ENCODE assay signal across 18 mouse cellular contexts in the genomic region with DNA sequence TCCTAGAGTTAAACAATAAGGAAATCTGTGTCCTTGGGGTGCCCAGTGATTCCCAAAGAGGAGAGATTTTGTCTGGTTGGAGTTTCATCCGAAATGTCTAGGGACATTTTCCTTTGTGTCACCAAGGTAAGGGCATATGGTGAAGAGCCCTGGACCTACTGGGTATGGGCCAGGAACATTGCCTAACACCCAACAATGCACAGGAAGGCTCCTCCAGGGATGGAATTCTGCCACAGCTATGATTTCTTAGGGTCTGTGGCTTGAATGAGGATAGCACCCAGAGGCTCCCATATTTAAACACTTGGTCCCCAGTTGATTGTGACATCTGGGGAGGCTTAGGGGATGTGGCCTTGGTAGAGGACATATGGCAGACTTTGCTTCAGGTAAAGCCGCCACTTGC. TPM values are rescaled to one million over a fixed set of nuclear protein-coding genes. Genes with fewer than 3 reads are reported as not detected.
DNase-seq lines count a peak whose midpoint lies in the region; ATAC-seq and TF ChIP-seq lines count a peak whose summit lies in the region.
"Had no signal": no experiment of that assay in that cellular context is flagged by ENCODE, and none has a peak within 500 bp of the region (broad histone marks: within the 10 kb centered on the region; RNA-seq: fewer than 3 reads in every experiment).

No protein-coding gene starts in this region.

- no peak for TF ChIP-seq CTCF in cerebellum, adult 2 months (IDR thresholded peaks at IDR 0.05; ENCODE audit: borderline replicate concordance, insufficient read depth, low read depth, low read length)
- no peak for TF ChIP-seq CTCF in heart, adult 2 months (IDR thresholded peaks at IDR 0.05)
- no peak for TF ChIP-seq CTCF in intestine, postnatal 0 days (IDR thresholded peaks at IDR 0.05; ENCODE audit: low read depth)

- H3K4me1 ChIP-seq in cerebellum, adult 2 months (ENCODE audit: control insufficient read depth, insufficient read depth, low read length), result peaks cover 39% of the 10 kb centered on the region
- H3K4me1 ChIP-seq in heart, embryonic 10.5 days, result peaks cover 50% of the 10 kb centered on the region
- H3K4me1 ChIP-seq in heart, adult 2 months (ENCODE audit: control insufficient read depth, insufficient read depth, low read length), result peaks cover 34% of the 10 kb centered on the region
- H3K4me1 ChIP-seq in heart, embryonic 14.5 days (ENCODE audit: control insufficient read depth in 2 of 2, insufficient read depth in 2 of 2, low read length in 2 of 2), result peaks cover 23 to 67% of the 10 kb centered on the region in 2 experiments
- peaks cover 5% of the 10 kb centered on the region; the same call in 1 of the 2 replicates for H3K4me1 ChIP-seq in intestine, postnatal 0 days (replicated peaks; ENCODE audit: control insufficient read depth, insufficient read depth, low read length)
- H3K4me1 ChIP-seq in intestine, embryonic 15.5 days (replicated peaks), result peaks cover 41% of the 10 kb centered on the region

- no peak overlapping the region for H3K4me3 ChIP-seq in cerebellum, adult 2 months (replicated peaks; ENCODE audit: insufficient read depth, low read depth, low read length)
- H3K4me3 ChIP-seq in heart, embryonic 10.5 days, result peak overlapping the region; percentile 31
- no peak overlapping the region for H3K4me3 ChIP-seq in heart, adult 2 months
- peak overlapping the region; percentile 7 to 56; a peak in 2 of 4 replicates for H3K4me3 ChIP-seq in heart, embryonic 14.5 days (ENCODE audit: control insufficient read depth in 1 of 2, insufficient read depth in 1 of 2, low read depth in 1 of 2, low read length in 2 of 2)
- no peak overlapping the region for H3K4me3 ChIP-seq in intestine, postnatal 0 days (ENCODE audit: low read depth, low read length)
- H3K4me3 ChIP-seq in intestine, embryonic 15.5 days (replicated peaks), result no peak overlapping the region
- H3K4me3 ChIP-seq: embryonic facial prominence, embryonic 12.5 days; forebrain, embryonic 15.5 days; hindbrain, embryonic 13.5 days; kidney, embryonic 15.5 days had no signal

- DNase-seq in cerebellum, adult 2 months, result peak in 1 of 2 experiments; percentile 65
- no peak for DNase-seq in cerebellum, adult 8-10 months
- DNase-seq in heart, embryonic 10.5 days (ENCODE audit: low spot score), result peak; percentile 71
- DNase-seq in heart, adult 2 months, result no peak
- DNase-seq in heart, postnatal 36 days, result no peak
- DNase-seq: adrenal gland, postnatal 10 days; cerebellum, postnatal 14 days; gastrocnemius, postnatal 36 days; kidney, adult 2 months; kidney, postnatal 14 days had no signal

- H3K9ac ChIP-seq in heart, adult 2 months (ENCODE audit: low read depth, low read length), result no peak overlapping the region
- H3K9ac ChIP-seq in heart, embryonic 14.5 days (ENCODE audit: low read length), result peak overlapping the region; percentile 84
- H3K9ac ChIP-seq in intestine, postnatal 0 days (ENCODE audit: low read depth, low read length), result no peak overlapping the region
- no peak overlapping the region for H3K9ac ChIP-seq in intestine, embryonic 15.5 days
- H3K9ac ChIP-seq: embryonic facial prominence, embryonic 12.5 days; forebrain, embryonic 15.5 days; hindbrain, embryonic 13.5 days; kidney, embryonic 15.5 days had no signal

- no peak for TF ChIP-seq POLR2A in cerebellum, adult 2 months (IDR thresholded peaks at IDR 0.05; ENCODE audit: borderline replicate concordance, insufficient read depth, low read length)
- TF ChIP-seq POLR2A in heart, adult 2 months (IDR thresholded peaks at IDR 0.05; ENCODE audit: insufficient read depth, low read depth, low read length), result no peak

- intact Hi-C loops in heart, adult 2 months (cut with DNase I), result no loop called here
- intact Hi-C loops in heart, postnatal 36 days (cut with DNase I), result no loop called here

- H3K4me2 ChIP-seq in heart, embryonic 14.5 days (ENCODE audit: low read length), result peak overlapping the region; percentile 67
- no peak overlapping the region for H3K4me2 ChIP-seq in intestine, postnatal 0 days (replicated peaks; ENCODE audit: low read depth)
- no peak overlapping the region for H3K4me2 ChIP-seq in intestine, embryonic 15.5 days (replicated peaks)
- H3K4me2 ChIP-seq: embryonic facial prominence, embryonic 12.5 days; forebrain, embryonic 15.5 days; hindbrain, embryonic 13.5 days; kidney, embryonic 15.5 days had no signal

- no peaks in the 10 kb centered on the region for H3K27me3 ChIP-seq in cerebellum, adult 2 months (ENCODE audit: control insufficient read depth, insufficient read depth, low read length)
- no peaks in the 10 kb centered on the region for H3K27me3 ChIP-seq in heart, embryonic 10.5 days (ENCODE audit: insufficient read depth, poor library complexity, severe bottlenecking)
- H3K27me3 ChIP-seq in heart, adult 2 months (ENCODE audit: control insufficient read depth, insufficient read depth, low read length), result no peaks in the 10 kb centered on the region
- no peaks in the 10 kb centered on the region for H3K27me3 ChIP-seq in heart, embryonic 14.5 days (ENCODE audit: control insufficient read depth, insufficient read depth, low read length)
- no peaks in the 10 kb centered on the region for H3K27me3 ChIP-seq in intestine, postnatal 0 days (replicated peaks; ENCODE audit: control insufficient read depth, insufficient read depth, low read length)
- no peaks in the 10 kb centered on the region for H3K27me3 ChIP-seq in intestine, embryonic 15.5 days (replicated peaks)
- H3K27me3 ChIP-seq: embryonic facial prominence, embryonic 12.5 days; forebrain, embryonic 15.5 days; hindbrain, embryonic 13.5 days; kidney, embryonic 15.5 days had no signal

- 35% methylated on average over 2 of the region's 2 CpGs for WGBS in cerebellum, adult 2 months
- 81% methylated on average over 2 of the region's 2 CpGs for WGBS in heart, embryonic 10.5 days
- 72% methylated on average over 2 of the region's 2 CpGs for WGBS in heart, adult 2 months
- 60% methylated on average over 2 of the region's 2 CpGs for WGBS in heart, embryonic 14.5 days
- WGBS in intestine, postnatal 0 days, result 89% methylated on average over 2 of the region's 2 CpGs
- WGBS in intestine, embryonic 15.5 days, result 90% methylated on average over 2 of the region's 2 CpGs

- H3K27ac ChIP-seq in cerebellum, adult 2 months (ENCODE audit: insufficient read depth, low read length), result peak overlapping the region; percentile 63
- peak overlapping the region; percentile 52 for H3K27ac ChIP-seq in heart, embryonic 10.5 days
- no peak overlapping the region for H3K27ac ChIP-seq in heart, adult 2 months
- H3K27ac ChIP-seq in heart, embryonic 14.5 days (replicated peaks in 1 of 2; ENCODE audit: control insufficient read depth in 1 of 2, insufficient read depth in 1 of 2, low read depth in 2 of 2, low read length in 2 of 2), result peak overlapping the region; percentile 45 to 88
- H3K27ac ChIP-seq in intestine, postnatal 0 days (ENCODE audit: low read depth, low read length), result peak overlapping the region; percentile 50; the same call in 1 of the 2 replicates
- no peak overlapping the region for H3K27ac ChIP-seq in intestine, embryonic 15.5 days
- H3K27ac ChIP-seq: embryonic facial prominence, embryonic 12.5 days; forebrain, embryonic 15.5 days; hindbrain, embryonic 13.5 days; hindbrain, postnatal 0 days; kidney, embryonic 15.5 days had no signal

- no peak for TF ChIP-seq EP300 in heart, adult 2 months (IDR thresholded peaks at IDR 0.05; ENCODE audit: insufficient read depth, low read depth, low read length)

- no peak for ATAC-seq in heart, embryonic 14.5 days (ENCODE audit: insufficient number of reproducible peaks, insufficient read depth, low FRiP score, low read depth)
- no peak for ATAC-seq in intestine, postnatal 0 days
- no peak for ATAC-seq in intestine, embryonic 15.5 days
- ATAC-seq: forebrain, embryonic 15.5 days; hindbrain, postnatal 0 days had no signal

- no peaks in the 10 kb centered on the region for H3K9me3 ChIP-seq in heart, embryonic 10.5 days
- no peaks in the 10 kb centered on the region for H3K9me3 ChIP-seq in heart, embryonic 14.5 days (ENCODE audit: control insufficient read depth, low read length)
- no peaks in the 10 kb centered on the region for H3K9me3 ChIP-seq in intestine, postnatal 0 days (ENCODE audit: control insufficient read depth)
- no peaks in the 10 kb centered on the region for H3K9me3 ChIP-seq in intestine, embryonic 15.5 days
- H3K9me3 ChIP-seq: embryonic facial prominence, embryonic 12.5 days; forebrain, embryonic 15.5 days; hindbrain, embryonic 13.5 days; kidney, embryonic 15.5 days had no signal

- peaks cover 6% of the 10 kb centered on the region for H3K79me2 ChIP-seq in heart, adult 2 months (replicated peaks; ENCODE audit: control insufficient read depth, insufficient read depth, low read length)

- H3K36me3 ChIP-seq in heart, embryonic 10.5 days, result peaks cover 94% of the 10 kb centered on the region
- peaks cover 24% of the 10 kb centered on the region for H3K36me3 ChIP-seq in heart, adult 2 months (ENCODE audit: control insufficient read depth, insufficient read depth, low read length)
- H3K36me3 ChIP-seq in heart, embryonic 14.5 days (ENCODE audit: control insufficient read depth, insufficient read depth, low read length), result peaks cover 96% of the 10 kb centered on the region
- 0 out of 2 replicates have a peak, but pooled peaks cover 7% of the 10 kb centered on the region for H3K36me3 ChIP-seq in intestine, postnatal 0 days (ENCODE audit: control insufficient read depth, insufficient read depth)
- peaks cover 4% of the 10 kb centered on the region for H3K36me3 ChIP-seq in intestine, embryonic 15.5 days
- H3K36me3 ChIP-seq: forebrain, embryonic 15.5 days; hindbrain, embryonic 13.5 days had no signal

RNA-seq across cellular contexts. Expression of a gene that starts 6.1 kb away (rescaled TPM):
- polyA plus RNA-seq in cerebellum, adult 2 months (2012; rRNA removed), result 18.1 and 19.7 TPM in 2 replicates
- polyA plus RNA-seq in heart, embryonic 10.5 days (2016; fragmentation: Nextera tagmentation; extraction: Ambion mirVana), result 141 and 272 TPM in 2 replicates
- 100 to 1,000 TPM in 1 of 2 experiments, 10 to 100 TPM in 1; 98.9 to 116 TPM for total RNA-seq in heart, adult 2 months (2021)
- polyA plus RNA-seq in heart, adult 2 months (2012; rRNA removed), result 34.0 and 53.7 TPM in 2 replicates
- polyA plus RNA-seq in heart, embryonic 14.5 days (2014; fragmentation: Nextera tagmentation; extraction: Ambion mirVana), result 196 and 201 TPM in 2 replicates
- total RNA-seq in heart, postnatal 36 days (2021), result 100 to 1,000 TPM; 109 to 113 TPM
- 25.1 and 28.7 TPM in 2 replicates for polyA plus RNA-seq in intestine, postnatal 0 days (2015; fragmentation: Nextera tagmentation; extraction: Ambion mirVana)
- polyA plus RNA-seq in intestine, embryonic 15.5 days (2015; fragmentation: Nextera tagmentation; extraction: Ambion mirVana), result 37.5 and 38.9 TPM in 2 replicates

Comparison
In these comparisons a context has a peak if more than half of its experiments do, and no peak if none do; other contexts are left out.
1. H3K27ac ChIP-seq: peak in cerebellum, adult 2 months (single experiment), heart, embryonic 10.5 days (single experiment), heart, embryonic 14.5 days (2 of 2) and intestine, postnatal 0 days (single experiment); none in heart, adult 2 months (single experiment) and intestine, embryonic 15.5 days (single experiment).
2. H3K4me3 ChIP-seq: peak in heart, embryonic 10.5 days (single experiment) and heart, embryonic 14.5 days (2 of 2); none in cerebellum, adult 2 months (single experiment), heart, adult 2 months (single experiment), intestine, postnatal 0 days (single experiment) and intestine, embryonic 15.5 days (single experiment).